Mouse (Mus musculus): Measurements from ENCODE around the gene Strada. TPM values are rescaled to one million over a fixed set of nuclear protein-coding genes. Genes with fewer than 3 reads are reported as not detected.

Gene Strada
- polyA plus RNA-seq, 1 experiment from 2014 or later: 31.1 TPM

GRCm38 (mm10) chr11:106176372-106176771, 25.6 kb downstream of the Strada start:
- Histone ChIP-seq H3K36me3 (ENCODE audit: control insufficient read depth, insufficient read depth, low read length) (0 out of 2 replicates have a peak, but pooled peaks cover 2% of the 10 kb centered on the region), H3K9ac (ENCODE audit: low read length) (no peak overlapping the region), H3K9me3 (replicated peaks; ENCODE audit: control insufficient read depth, low read length) (no peaks in the 10 kb centered on the region), H3K4me1 (ENCODE audit: control insufficient read depth, insufficient read depth, low read length) (no peaks in the 10 kb centered on the region), H3K27ac (ENCODE audit: low read depth, low read length) (no peak overlapping the region), H3K4me3 (ENCODE audit: low read depth, low read length) (no peak overlapping the region), H3K4me2 (ENCODE audit: low read length) (no peak overlapping the region), H3K27me3 (replicated peaks; ENCODE audit: control insufficient read depth, insufficient read depth, low read length) (no peaks in the 10 kb centered on the region)
- 91% methylated on average over 5 of the region's 5 CpGs for WGBS
- no peak for DNase-seq (ENCODE audit: low spot score)
- ATAC-seq: no peak

DNA sequence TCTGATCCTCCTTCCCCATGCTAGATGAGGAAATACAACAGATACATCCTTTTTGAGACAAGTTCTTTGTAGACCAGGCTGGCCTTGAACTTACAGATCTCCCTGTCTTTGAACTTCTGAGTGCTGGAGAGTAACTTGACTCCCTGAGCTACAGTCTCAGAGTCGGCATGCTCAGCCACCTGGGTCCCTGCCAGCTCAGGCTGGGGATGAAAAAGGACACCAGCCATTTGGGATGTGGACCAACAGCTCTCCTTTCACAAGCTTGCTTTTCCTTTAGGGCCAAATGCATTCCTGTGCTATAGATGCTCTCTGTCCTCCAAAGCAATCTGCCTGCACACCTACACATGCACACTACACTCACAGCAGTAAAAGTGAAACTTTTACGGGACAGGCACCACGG, 26.9 kb downstream of the Strada start:
- no peak overlapping the region for H3K9ac ChIP-seq (ENCODE audit: low read length)
- DNase-seq (ENCODE audit: low spot score) (no peak), ATAC-seq (no peak)
- H3K4me3 ChIP-seq (ENCODE audit: low read depth, low read length): no peak overlapping the region
- H3K4me1 ChIP-seq (ENCODE audit: control insufficient read depth, insufficient read depth, low read length): no peaks in the 10 kb centered on the region
- H3K27ac ChIP-seq (ENCODE audit: low read depth, low read length): no peak overlapping the region
- WGBS: 81% methylated on average over 3 of the region's 3 CpGs
- no peaks in the 10 kb centered on the region for H3K9me3 ChIP-seq (replicated peaks; ENCODE audit: control insufficient read depth, low read length)
- H3K36me3 ChIP-seq (ENCODE audit: control insufficient read depth, insufficient read depth, low read length): peaks cover 11% of the 10 kb centered on the region
- no peaks in the 10 kb centered on the region for H3K27me3 ChIP-seq (replicated peaks; ENCODE audit: control insufficient read depth, insufficient read depth, low read length)
- H3K4me2 ChIP-seq (ENCODE audit: low read length): no peak overlapping the region

GRCm38 (mm10) chr11:106174372-106174771, 27.6 kb downstream of the Strada start:
- no peaks in the 10 kb centered on the region for H3K9me3 ChIP-seq (replicated peaks; ENCODE audit: control insufficient read depth, low read length)
- H3K4me1 ChIP-seq (ENCODE audit: control insufficient read depth, insufficient read depth, low read length): no peaks in the 10 kb centered on the region
- DNase-seq (ENCODE audit: low spot score) (no peak), ATAC-seq (no peak)
- peaks cover 13% of the 10 kb centered on the region for H3K36me3 ChIP-seq (ENCODE audit: control insufficient read depth, insufficient read depth, low read length)
- H3K4me2 ChIP-seq (ENCODE audit: low read length): no peak overlapping the region
- no peak overlapping the region for H3K27ac ChIP-seq (ENCODE audit: low read depth, low read length)
- H3K27me3 ChIP-seq (replicated peaks; ENCODE audit: control insufficient read depth, insufficient read depth, low read length): no peaks in the 10 kb centered on the region
- WGBS: 84% methylated on average over 5 of the region's 5 CpGs
- no peak overlapping the region for H3K9ac ChIP-seq (ENCODE audit: low read length)
- no peak overlapping the region for H3K4me3 ChIP-seq (ENCODE audit: low read depth, low read length)

DNA sequence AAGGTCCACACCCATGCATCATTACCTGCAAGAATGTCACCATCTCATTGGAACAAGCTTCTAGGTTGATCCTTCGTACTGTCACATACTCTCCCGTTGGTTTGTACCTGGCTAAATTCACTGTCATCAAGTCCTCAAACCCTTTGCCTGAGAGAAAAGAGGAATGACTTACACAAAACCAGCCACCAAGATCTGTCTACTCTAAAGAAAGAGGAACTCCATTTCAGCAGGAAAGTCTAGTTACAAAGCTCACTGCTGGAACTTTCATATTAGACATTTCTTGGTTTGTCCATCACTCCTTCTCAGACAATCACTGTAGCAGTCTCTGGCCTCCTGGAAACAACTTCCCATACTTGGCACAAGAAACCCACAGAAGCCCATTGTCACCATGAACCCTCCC, 28.7 kb downstream of the Strada start:
- 95% methylated on average over 2 of the region's 2 CpGs for WGBS
- ATAC-seq: no peak
- peaks cover 13% of the 10 kb centered on the region for H3K36me3 ChIP-seq (ENCODE audit: control insufficient read depth, insufficient read depth, low read length)
- DNase-seq (ENCODE audit: low spot score): no peak
- no peak overlapping the region for H3K4me3 ChIP-seq (ENCODE audit: low read depth, low read length)
- no peak overlapping the region for H3K4me2 ChIP-seq (ENCODE audit: low read length)
- no peak overlapping the region for H3K27ac ChIP-seq (ENCODE audit: low read depth, low read length)
- H3K27me3 ChIP-seq (replicated peaks; ENCODE audit: control insufficient read depth, insufficient read depth, low read length): no peaks in the 10 kb centered on the region
- no peak overlapping the region for H3K9ac ChIP-seq (ENCODE audit: low read length)
- H3K9me3 ChIP-seq (replicated peaks; ENCODE audit: control insufficient read depth, low read length): no peaks in the 10 kb centered on the region
- no peaks in the 10 kb centered on the region for H3K4me1 ChIP-seq (ENCODE audit: control insufficient read depth, insufficient read depth, low read length)

DNA sequence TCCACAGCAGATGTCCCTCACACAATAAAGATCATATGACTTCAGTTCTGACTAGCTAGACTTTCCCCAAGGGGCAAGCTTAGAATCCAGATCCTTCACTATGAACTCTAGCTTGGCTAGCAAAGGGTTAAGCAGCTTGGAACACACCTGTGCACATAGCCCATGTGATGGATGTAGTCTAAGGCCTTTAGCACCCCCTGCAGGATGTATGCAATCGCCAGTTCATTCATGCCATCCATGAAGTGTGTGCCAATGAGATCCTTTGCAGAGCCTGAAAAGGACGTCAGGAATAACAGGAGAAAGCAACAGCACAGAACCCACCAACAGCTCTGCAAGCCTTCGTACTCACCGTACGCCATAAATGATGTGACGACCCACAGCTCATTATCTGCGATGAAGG, 31.2 kb downstream of the Strada start:
- Histone ChIP-seq H3K27ac (ENCODE audit: low read depth, low read length) (no peak overlapping the region), H3K4me3 (ENCODE audit: low read depth, low read length) (no peak overlapping the region), H3K9me3 (replicated peaks; ENCODE audit: control insufficient read depth, low read length) (no peaks in the 10 kb centered on the region), H3K27me3 (replicated peaks; ENCODE audit: control insufficient read depth, insufficient read depth, low read length) (no peaks in the 10 kb centered on the region), H3K9ac (ENCODE audit: low read length) (no peak overlapping the region), H3K4me1 (ENCODE audit: control insufficient read depth, insufficient read depth, low read length) (no peaks in the 10 kb centered on the region), H3K4me2 (ENCODE audit: low read length) (no peak overlapping the region), H3K36me3 (ENCODE audit: control insufficient read depth, insufficient read depth, low read length) (peaks cover 31% of the 10 kb centered on the region)
- DNase-seq (ENCODE audit: low spot score) (peak; percentile 25), ATAC-seq (no peak)
- WGBS: 74% methylated on average over 7 of the region's 7 CpGs

GRCm38 (mm10) chr11:106167435-106167834, 34.5 kb downstream of the Strada start:
- WGBS: 92% methylated on average over 5 of the region's 5 CpGs
- no peaks in the 10 kb centered on the region for H3K4me1 ChIP-seq (ENCODE audit: control insufficient read depth, insufficient read depth, low read length)
- no peaks in the 10 kb centered on the region for H3K9me3 ChIP-seq (replicated peaks; ENCODE audit: control insufficient read depth, low read length)
- H3K27ac ChIP-seq (ENCODE audit: low read depth, low read length): no peak overlapping the region
- no peak for ATAC-seq
- no peaks in the 10 kb centered on the region for H3K27me3 ChIP-seq (replicated peaks; ENCODE audit: control insufficient read depth, insufficient read depth, low read length)
- H3K36me3 ChIP-seq (ENCODE audit: control insufficient read depth, insufficient read depth, low read length): peaks cover 52% of the 10 kb centered on the region
- no peak overlapping the region for H3K4me2 ChIP-seq (ENCODE audit: low read length)
- no peak for DNase-seq (ENCODE audit: low spot score)
- H3K9ac ChIP-seq (ENCODE audit: low read length): no peak overlapping the region
- H3K4me3 ChIP-seq (ENCODE audit: low read depth, low read length): no peak overlapping the region

DNA sequence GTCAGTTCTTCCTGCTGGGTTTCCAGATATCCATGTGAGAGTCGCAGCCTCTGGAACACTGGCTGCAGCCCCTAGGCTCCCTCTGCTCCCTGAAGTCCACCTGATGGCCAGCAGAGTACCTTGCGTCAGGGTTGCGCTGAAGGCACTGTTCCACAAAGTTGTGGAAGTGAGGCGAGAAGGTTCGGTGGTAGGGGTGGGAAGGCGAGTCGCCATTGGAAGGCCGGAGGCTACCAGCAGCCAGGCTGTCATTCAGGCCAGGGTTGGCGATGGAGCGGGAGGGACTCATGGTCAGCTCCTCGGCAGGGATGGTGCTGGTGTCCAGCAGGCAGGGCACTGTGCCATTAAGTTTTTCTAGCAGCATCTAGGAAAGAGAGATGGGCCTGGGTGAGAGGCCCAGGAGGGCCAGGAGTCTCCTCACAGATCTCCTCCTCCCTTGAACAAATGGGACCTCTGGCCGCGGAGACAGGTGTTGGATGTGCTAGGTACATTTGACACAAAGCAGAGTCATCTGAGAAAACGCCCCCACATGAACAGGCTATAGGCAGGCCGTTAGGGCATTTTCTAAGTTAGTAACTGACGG, 37.3 kb downstream of the Strada start:
- H3K9ac ChIP-seq (ENCODE audit: low read length): no peak overlapping the region
- no peak overlapping the region for H3K4me3 ChIP-seq (ENCODE audit: low read depth, low read length)
- H3K9me3 ChIP-seq (replicated peaks; ENCODE audit: control insufficient read depth, low read length): no peaks in the 10 kb centered on the region
- H3K4me2 ChIP-seq (ENCODE audit: low read length): no peak overlapping the region
- no peaks in the 10 kb centered on the region for H3K27me3 ChIP-seq (replicated peaks; ENCODE audit: control insufficient read depth, insufficient read depth, low read length)
- H3K27ac ChIP-seq (ENCODE audit: low read depth, low read length): no peak overlapping the region
- WGBS: 91% methylated on average over 16 of the region's 16 CpGs
- no peak for DNase-seq (ENCODE audit: low spot score)
- ATAC-seq: no peak
- H3K4me1 ChIP-seq (ENCODE audit: control insufficient read depth, insufficient read depth, low read length): peaks cover 9% of the 10 kb centered on the region; the same call in 1 of the 2 replicates
- H3K36me3 ChIP-seq (ENCODE audit: control insufficient read depth, insufficient read depth, low read length): peaks cover 41% of the 10 kb centered on the region

- H3K4me2 ChIP-seq (ENCODE audit: low read length): no peak overlapping the region
- DNase-seq (ENCODE audit: low spot score) (no peak), ATAC-seq (no peak)
- no peaks in the 10 kb centered on the region for H3K27me3 ChIP-seq (replicated peaks; ENCODE audit: control insufficient read depth, insufficient read depth, low read length)
- no peak overlapping the region for H3K4me3 ChIP-seq (ENCODE audit: low read depth, low read length)
- H3K9ac ChIP-seq (ENCODE audit: low read length): no peak overlapping the region
- peaks cover 41% of the 10 kb centered on the region for H3K36me3 ChIP-seq (ENCODE audit: control insufficient read depth, insufficient read depth, low read length)
- H3K27ac ChIP-seq (ENCODE audit: low read depth, low read length): no peak overlapping the region
- peaks cover 17% of the 10 kb centered on the region for H3K4me1 ChIP-seq (ENCODE audit: control insufficient read depth, insufficient read depth, low read length)
- no peaks in the 10 kb centered on the region for H3K9me3 ChIP-seq (replicated peaks; ENCODE audit: control insufficient read depth, low read length)
- WGBS: 94% methylated on average over 4 of the region's 4 CpGs
Observed at GRCm38 (mm10) chr11:106163546-106163945, 38.4 kb downstream of the Strada start.

- 76% methylated on average over 2 of the region's 2 CpGs for WGBS
- no peak for ATAC-seq
Observed at GRCm38 (mm10) chr11:106162237-106162636, 39.7 kb downstream of the Strada start.

More at GRCm38 (mm10) chr11:106162237-106162636, 39.7 kb downstream of the Strada start:
- Histone ChIP-seq H3K4me3 (ENCODE audit: low read depth, low read length) (no peak overlapping the region), H3K4me2 (ENCODE audit: low read length) (no peak overlapping the region), H3K9me3 (replicated peaks; ENCODE audit: control insufficient read depth, low read length) (no peaks in the 10 kb centered on the region), H3K27me3 (replicated peaks; ENCODE audit: control insufficient read depth, insufficient read depth, low read length) (no peaks in the 10 kb centered on the region), H3K27ac (ENCODE audit: low read depth, low read length) (no peak overlapping the region), H3K4me1 (ENCODE audit: control insufficient read depth, insufficient read depth, low read length) (peaks cover 20% of the 10 kb centered on the region), H3K9ac (ENCODE audit: low read length) (no peak overlapping the region), H3K36me3 (ENCODE audit: control insufficient read depth, insufficient read depth, low read length) (peaks cover 40% of the 10 kb centered on the region)
- no peak for DNase-seq (ENCODE audit: low spot score)
